Mouse (Mus musculus) heart, embryonic 12.5 days (tissue): Measurements from ENCODE around the gene Gkap1. TPM values are rescaled to one million over a fixed set of nuclear protein-coding genes. Genes with fewer than 3 reads are reported as not detected.

ENCODE experiments used
- ATAC-seq: fragments of 200-750 bp; cut with Nextera tagmentation; 2 replicates; pipeline ENCODE4 v1.8.0; 2017; ENCODE audit warnings: moderate TSS enrichment, moderate library complexity; ENCODE audit not compliant: insufficient number of reproducible peaks, low FRiP score
- H3K27ac ChIP-seq: fragments of 300-500 bp; sonication (generic); 2 replicates; pipeline ENCODE4 v1.5.1; 2016; ENCODE audit warnings: mild to moderate bottlenecking, moderate library complexity; ENCODE audit not compliant: poor library complexity, severe bottlenecking
- H3K27me3 ChIP-seq: fragments of 300-500 bp; sonication (generic); replicated peaks from 2 replicates; pipeline ENCODE4 v1.6.1; 2016; ENCODE audit warnings: mild to moderate bottlenecking, moderate library complexity
- H3K36me3 ChIP-seq: fragments of 300-500 bp; sonication (generic); 2 replicates; pipeline ENCODE4 v1.6.1; 2016; ENCODE audit warnings: mild to moderate bottlenecking, moderate library complexity
- H3K4me1 ChIP-seq: fragments of 300-500 bp; sonication (generic); replicated peaks from 2 replicates; pipeline ENCODE4 v1.6.1; 2016; ENCODE audit warnings: mild to moderate bottlenecking
- H3K4me2 ChIP-seq: fragments of 300-500 bp; sonication (generic); 2 replicates; pipeline ENCODE4 v1.6.1; 2016; ENCODE audit warnings: mild to moderate bottlenecking, moderate library complexity
- H3K4me3 ChIP-seq: fragments of 300-500 bp; sonication (generic); 2 replicates; pipeline ENCODE4 v1.5.1; 2016; ENCODE audit warnings: mild to moderate bottlenecking
- H3K9ac ChIP-seq: fragments of 300-500 bp; sonication (generic); 2 replicates; pipeline ENCODE4 v1.6.1; 2016; ENCODE audit warnings: mild to moderate bottlenecking, moderate library complexity
- H3K9me3 ChIP-seq: fragments of 300-500 bp; sonication (generic); replicated peaks from 2 replicates; pipeline ENCODE4 v1.6.1; 2016; ENCODE audit warnings: mild to moderate bottlenecking, moderate library complexity
- WGBS: fragments of 180-500 bp; shearing (Covaris S2); methylation state at CpG from one replicate; pipeline ENCODE4 v1.1.7; 2016; 5-methylcytosine and 5-hydroxymethylcytosine counted together
- polyA plus RNA-seq: library from polyadenylated mRNA; unstranded; fragments of >200 nt; fragmentation: Nextera tagmentation; extraction: Ambion mirVana; gene quantifications from 2 replicates; pipeline ENCODE4 v1.2.1, GENCODE M21; 2016

Gkap1 gene
- polyA plus RNA-seq, 1 experiment from 2014 or later, result 25.4 TPM

DNA sequence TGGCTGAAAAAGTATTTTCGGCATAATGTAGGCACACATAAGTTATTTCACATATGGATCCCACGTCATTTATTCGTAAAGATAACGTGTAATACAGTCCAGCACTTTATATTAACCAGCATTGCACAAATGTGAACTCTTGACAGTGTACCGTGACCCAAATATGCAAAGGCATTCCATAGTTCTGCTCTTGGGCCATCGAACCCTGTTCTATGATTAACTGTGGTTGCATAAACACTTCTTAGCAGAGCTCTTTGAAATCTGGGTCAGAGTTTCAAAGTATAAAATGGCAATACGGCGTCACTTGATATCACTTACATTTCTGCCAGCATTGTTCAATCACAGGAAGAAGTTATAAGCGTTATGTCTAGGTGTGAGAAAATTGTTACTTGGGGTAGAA is 59.1 kb downstream of the Gkap1 start:
- H3K4me3 ChIP-seq, result peak overlapping the region; percentile 73
- H3K9me3 ChIP-seq, result no peaks in the 10 kb centered on the region
- H3K9ac ChIP-seq, result peak overlapping the region; percentile 93; the same call in 1 of the 2 replicates
- no peaks in the 10 kb centered on the region for H3K36me3 ChIP-seq
- peaks cover 26% of the 10 kb centered on the region for H3K4me1 ChIP-seq
- 0 out of 2 replicates have a peak, but pooled peaks cover 3% of the 10 kb centered on the region for H3K27me3 ChIP-seq
- 86% methylated on average over 9 of the region's 9 CpGs for WGBS
- no peak overlapping the region for H3K27ac ChIP-seq
- H3K4me2 ChIP-seq, result peak overlapping the region; percentile 84
- ATAC-seq, result no peak

- H3K4me1 ChIP-seq, result peaks cover 26% of the 10 kb centered on the region
- ATAC-seq, result peak; percentile 95
- no peaks in the 10 kb centered on the region for H3K9me3 ChIP-seq
- peak within 1 kb of the TSS; percentile 93 for H3K9ac ChIP-seq
- H3K4me3 ChIP-seq, result peak within 1 kb of the TSS; percentile 73
- 0 out of 2 replicates have a peak, but pooled peaks cover 3% of the 10 kb centered on the region for H3K27me3 ChIP-seq
- peak within 1 kb of the TSS; percentile 70 for H3K27ac ChIP-seq
- H3K36me3 ChIP-seq, result no peaks in the 10 kb centered on the region
- H3K4me2 ChIP-seq, result peak within 1 kb of the TSS; percentile 84
- WGBS, result 3% methylated on average over 62 of the region's 62 CpGs
Observed at GRCm38 (mm10) chr13:58215592-58216341, 59.7 kb downstream of the Gkap1 start, which contains the start of gene Ubqln1. TSS of gene Ubqln1 (minus strand) at chr13:58215653.

GRCm38 (mm10) chr13:58215253-58215591 is 60.3 kb downstream of the Gkap1 start:
- Histone ChIP-seq H3K27ac (peak overlapping the region; percentile 70), H3K27me3 (0 out of 2 replicates have a peak, but pooled peaks cover 3% of the 10 kb centered on the region), H3K4me3 (peak overlapping the region; percentile 73), H3K4me1 (peaks cover 31% of the 10 kb centered on the region), H3K36me3 (no peaks in the 10 kb centered on the region), H3K4me2 (peak overlapping the region; percentile 84), H3K9ac (peak overlapping the region; percentile 93), H3K9me3 (no peaks in the 10 kb centered on the region)
- WGBS, result under 1% methylated on average over 48 of the region's 48 CpGs
- ATAC-seq, result peak; percentile 73

DNA sequence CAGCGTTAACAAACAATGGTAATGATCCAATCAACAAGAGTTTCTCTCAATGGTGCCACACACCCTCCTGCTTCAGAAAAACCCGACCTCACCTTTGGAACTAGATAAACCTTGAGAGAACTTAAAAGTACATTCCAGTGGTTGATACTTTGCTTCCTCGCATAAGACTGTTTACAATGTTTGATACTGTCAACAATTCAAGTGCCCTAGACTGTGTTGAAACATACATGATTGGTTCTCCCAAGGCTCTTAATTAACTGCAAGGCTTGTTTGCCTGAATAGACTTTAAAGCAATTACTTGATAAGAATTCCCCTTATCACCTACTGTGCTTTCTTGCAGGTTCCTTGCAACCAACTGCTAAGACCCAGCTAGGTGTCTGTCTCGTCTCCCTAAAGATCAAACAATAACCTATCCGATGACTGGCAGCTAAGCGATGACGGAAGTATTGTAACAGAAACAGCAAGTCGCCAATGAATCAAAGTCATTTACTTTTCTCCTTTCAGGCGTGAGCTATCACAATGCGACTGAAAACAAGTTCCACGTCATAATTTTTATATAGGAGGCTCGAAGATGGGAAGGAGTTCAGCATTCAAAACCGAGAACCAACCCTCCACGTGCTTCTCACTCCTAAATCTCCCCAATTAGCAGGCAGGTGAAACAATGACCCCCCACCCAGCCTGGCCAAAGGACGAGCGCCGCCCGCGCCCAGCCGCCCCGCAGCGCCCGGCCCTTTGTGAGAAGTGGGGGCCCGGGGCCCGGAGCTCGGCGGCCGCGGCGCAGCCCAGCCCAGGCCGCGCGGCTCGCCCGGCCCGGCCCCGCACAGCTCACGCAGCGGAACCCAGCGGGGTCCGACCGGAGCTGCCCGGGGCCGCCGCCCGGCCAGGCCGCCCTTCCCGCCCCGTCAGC is 60.9 kb downstream of the Gkap1 start:
- Histone ChIP-seq H3K9ac (peak overlapping the region; percentile 93), H3K4me3 (peak overlapping the region; percentile 73), H3K4me1 (peaks cover 32% of the 10 kb centered on the region), H3K27me3 (0 out of 2 replicates have a peak, but pooled peaks cover 3% of the 10 kb centered on the region), H3K4me2 (peak overlapping the region; percentile 84), H3K36me3 (no peaks in the 10 kb centered on the region), H3K9me3 (no peaks in the 10 kb centered on the region), H3K27ac (peak overlapping the region; percentile 70)
- 2% methylated on average over 44 of the region's 49 CpGs for WGBS
- ATAC-seq, result peak; percentile 79

DNA sequence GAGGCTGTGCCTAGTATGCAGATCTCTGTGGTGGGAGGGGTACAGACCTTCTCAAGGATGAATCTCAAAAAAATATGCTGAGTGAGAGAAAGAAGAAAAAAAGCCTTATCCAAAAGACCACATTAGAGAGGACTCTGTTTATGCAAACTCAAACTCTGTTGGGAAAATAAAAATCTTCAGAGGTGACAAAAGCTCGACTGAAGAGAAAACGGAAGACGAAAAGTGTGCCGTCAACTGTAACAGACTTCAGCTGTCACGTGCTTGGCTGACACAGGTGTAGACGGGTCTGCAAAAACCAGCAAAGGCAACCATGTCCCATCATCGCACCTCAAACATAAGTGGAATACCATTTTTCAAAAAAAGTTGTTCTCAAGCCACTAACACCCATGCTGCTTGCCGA is 61.7 kb downstream of the Gkap1 start:
- no peak for ATAC-seq
- H3K9ac ChIP-seq, result peak overlapping the region; percentile 50; the same call in 1 of the 2 replicates

DNA sequence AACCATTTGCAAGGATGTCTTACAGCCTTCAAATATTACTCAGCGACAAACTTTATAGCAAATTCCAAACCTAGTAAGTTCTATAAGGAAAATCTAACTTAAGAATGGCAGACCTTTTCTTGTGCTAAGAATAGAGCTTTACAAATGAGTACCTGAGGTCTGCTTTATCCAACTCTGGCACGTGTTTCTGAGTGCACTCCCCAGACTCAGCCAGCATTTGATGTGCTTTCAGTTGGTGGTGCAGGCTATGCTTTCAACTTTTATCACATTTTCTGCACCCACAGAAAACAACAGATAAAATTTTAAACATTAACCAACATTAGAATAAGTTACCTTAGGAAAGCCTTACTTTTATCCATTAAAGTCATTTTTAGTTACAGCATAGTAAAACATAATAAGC is 63.0 kb downstream of the Gkap1 start:
- H3K27me3 ChIP-seq, result 0 out of 2 replicates have a peak, but pooled peaks cover 3% of the 10 kb centered on the region
- no peak overlapping the region for H3K4me2 ChIP-seq
- peaks cover 32% of the 10 kb centered on the region for H3K4me1 ChIP-seq
- no peak overlapping the region for H3K4me3 ChIP-seq
- no peak overlapping the region for H3K9ac ChIP-seq
- 73% methylated on average over 2 of the region's 2 CpGs for WGBS
- no peaks in the 10 kb centered on the region for H3K36me3 ChIP-seq
- H3K9me3 ChIP-seq, result no peaks in the 10 kb centered on the region
- H3K27ac ChIP-seq, result no peak overlapping the region
- ATAC-seq, result no peak

More for the DNA sequence above, 61.7 kb downstream of the Gkap1 start:
- Histone ChIP-seq H3K27ac (no peak overlapping the region), H3K4me2 (peak overlapping the region; percentile 84), H3K4me3 (peak overlapping the region; percentile 73), H3K36me3 (no peaks in the 10 kb centered on the region), H3K9me3 (no peaks in the 10 kb centered on the region), H3K4me1 (peaks cover 32% of the 10 kb centered on the region), H3K27me3 (0 out of 2 replicates have a peak, but pooled peaks cover 3% of the 10 kb centered on the region)
- WGBS, result 43% methylated on average over 8 of the region's 8 CpGs

DNA sequence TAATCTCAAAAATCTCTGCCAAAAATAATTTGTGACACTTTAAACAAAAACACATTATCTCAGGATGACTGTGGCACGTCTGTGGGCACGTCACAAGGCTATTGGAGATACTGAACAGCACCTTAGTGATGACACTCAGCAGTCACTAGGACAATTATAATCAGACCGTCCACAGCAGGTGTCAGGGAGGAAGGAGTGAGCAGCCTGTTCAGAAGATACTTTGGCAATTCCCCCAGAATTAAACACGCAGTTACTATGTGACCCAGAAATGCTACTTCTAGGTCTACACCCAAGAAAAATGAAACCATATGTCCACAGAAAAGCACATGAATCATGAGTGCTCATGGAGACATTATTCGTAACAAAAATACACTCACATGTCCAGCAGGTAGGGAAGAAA is 65.1 kb downstream of the Gkap1 start:
- WGBS, result 65% methylated on average over 5 of the region's 5 CpGs

DNA sequence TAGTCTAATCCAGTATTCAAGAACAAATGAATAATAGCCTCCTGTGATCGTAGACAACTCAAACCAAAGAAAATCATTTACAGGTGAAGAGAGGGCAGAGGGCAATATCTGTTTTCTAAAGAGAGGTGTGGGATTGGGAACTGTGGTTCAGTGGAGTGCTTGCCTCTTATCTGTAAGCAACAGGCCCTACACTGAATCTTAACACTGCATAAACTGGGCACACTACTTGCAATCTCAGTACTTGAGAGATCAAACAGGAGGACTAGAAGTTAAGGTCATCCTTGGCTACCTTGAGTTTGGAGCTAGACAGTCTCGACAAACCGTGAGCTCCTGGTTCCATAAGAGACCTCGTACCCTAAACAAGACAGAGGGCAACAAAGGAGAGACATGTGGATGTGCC is 69.4 kb downstream of the Gkap1 start:
- Histone ChIP-seq H3K27me3 (no peaks in the 10 kb centered on the region), H3K4me2 (no peak overlapping the region), H3K27ac (no peak overlapping the region), H3K9me3 (no peaks in the 10 kb centered on the region), H3K4me3 (no peak overlapping the region), H3K36me3 (no peaks in the 10 kb centered on the region), H3K9ac (no peak overlapping the region), H3K4me1 (peaks cover 26% of the 10 kb centered on the region)
- ATAC-seq, result no peak
- 79% methylated on average over 4 of the region's 4 CpGs for WGBS

More for the DNA sequence above, 65.1 kb downstream of the Gkap1 start:
- Histone ChIP-seq H3K9me3 (no peaks in the 10 kb centered on the region), H3K27me3 (no peaks in the 10 kb centered on the region), H3K4me2 (no peak overlapping the region), H3K4me3 (no peak overlapping the region), H3K27ac (no peak overlapping the region), H3K4me1 (peaks cover 35% of the 10 kb centered on the region), H3K9ac (no peak overlapping the region), H3K36me3 (no peaks in the 10 kb centered on the region)
- no peak for ATAC-seq

- no peak overlapping the region for H3K27ac ChIP-seq
- H3K27me3 ChIP-seq, result no peaks in the 10 kb centered on the region
- ATAC-seq, result no peak
- H3K4me3 ChIP-seq, result no peak overlapping the region
- no peak overlapping the region for H3K4me2 ChIP-seq
- H3K4me1 ChIP-seq, result peaks cover 20% of the 10 kb centered on the region
- WGBS, result 70% methylated on average over 4 of the region's 4 CpGs
- no peaks in the 10 kb centered on the region for H3K9me3 ChIP-seq
- H3K36me3 ChIP-seq, result no peaks in the 10 kb centered on the region
- no peak overlapping the region for H3K9ac ChIP-seq
Observed at GRCm38 (mm10) chr13:58204986-58205385, 70.5 kb downstream of the Gkap1 start.

DNA sequence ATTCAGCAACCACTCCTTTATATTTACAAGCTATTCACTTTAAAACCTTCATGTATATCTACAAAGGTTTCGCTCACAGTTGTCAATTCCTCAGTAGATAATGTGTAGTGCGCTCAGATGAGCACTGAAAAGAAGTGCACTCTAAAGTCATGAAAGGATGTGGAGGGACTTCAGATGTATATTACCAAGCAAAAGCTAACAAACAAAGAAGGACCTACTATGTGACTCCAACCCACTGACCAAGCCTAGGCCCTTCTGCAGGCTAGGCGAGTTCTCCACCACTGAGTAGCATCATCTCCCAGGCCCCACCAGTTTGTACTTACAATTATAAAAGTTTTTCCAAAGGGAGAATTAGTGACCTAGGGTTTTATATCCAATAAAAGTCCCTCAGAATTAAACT is 71.3 kb downstream of the Gkap1 start:
- no peak overlapping the region for H3K9ac ChIP-seq
- no peaks in the 10 kb centered on the region for H3K9me3 ChIP-seq
- H3K27ac ChIP-seq, result no peak overlapping the region
- no peak overlapping the region for H3K4me2 ChIP-seq
- no peaks in the 10 kb centered on the region for H3K36me3 ChIP-seq
- no peak overlapping the region for H3K4me3 ChIP-seq
- no peaks in the 10 kb centered on the region for H3K27me3 ChIP-seq
- WGBS, result 90% methylated on average over 3 of the region's 3 CpGs
- no peak for ATAC-seq
- peaks cover 22% of the 10 kb centered on the region for H3K4me1 ChIP-seq

- peaks cover 31% of the 10 kb centered on the region for H3K4me1 ChIP-seq
- H3K36me3 ChIP-seq, result peaks cover 3% of the 10 kb centered on the region
- H3K4me3 ChIP-seq, result no peak overlapping the region
- no peaks in the 10 kb centered on the region for H3K27me3 ChIP-seq
- H3K4me2 ChIP-seq, result no peak overlapping the region
- H3K9me3 ChIP-seq, result no peaks in the 10 kb centered on the region
- H3K9ac ChIP-seq, result no peak overlapping the region
- WGBS, result 88% methylated on average over 1 of the region's 1 CpGs
- no peak overlapping the region for H3K27ac ChIP-seq
- ATAC-seq, result no peak
Observed at GRCm38 (mm10) chr13:58202903-58203302, 72.6 kb downstream of the Gkap1 start.
